In the genomic region with DNA sequence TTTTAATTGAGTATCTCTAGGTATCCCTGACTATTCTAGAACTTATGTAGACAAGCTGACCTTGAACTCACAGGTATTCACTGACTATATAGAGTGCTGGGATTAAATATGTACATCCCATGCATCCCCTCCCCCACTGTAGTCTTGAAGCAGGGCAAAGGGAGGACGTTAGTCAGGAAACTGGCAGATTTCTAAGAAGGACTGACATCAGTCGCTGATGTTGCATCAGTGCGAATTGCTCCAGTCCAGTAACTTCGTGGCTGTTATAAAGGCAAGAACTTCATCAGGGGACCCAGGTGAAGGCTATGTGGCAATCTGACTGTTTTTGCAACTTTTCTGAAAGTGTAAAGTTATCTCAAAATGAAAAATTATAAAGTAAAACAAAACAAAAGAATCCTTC, we compare ENCODE assay signal across 26 mouse cellular contexts. TPM values are rescaled to one million over a fixed set of nuclear protein-coding genes. Genes with fewer than 3 reads are reported as not detected.
DNase-seq lines count a peak whose midpoint lies in the region; ATAC-seq and TF ChIP-seq lines count a peak whose summit lies in the region.
"Had no signal": no experiment of that assay in that cellular context is flagged by ENCODE, and none has a peak within 500 bp of the region (broad histone marks: within the 10 kb centered on the region; RNA-seq: fewer than 3 reads in every experiment).

No protein-coding gene starts in this region.

- no peaks in the 10 kb centered on the region for H3K27me3 ChIP-seq in CH12.LX (replicated peaks)
- H3K27me3 ChIP-seq in liver, postnatal 0 days (ENCODE audit: insufficient read depth, low read length) = no peaks in the 10 kb centered on the region
- H3K27me3 ChIP-seq: embryonic facial prominence, embryonic 13.5 days; embryonic facial prominence, embryonic 15.5 days; forebrain, embryonic 12.5 days had no signal

- TF ChIP-seq POLR2A in CH12.LX (IDR thresholded peaks at IDR 0.05; ENCODE audit: low read depth, low read length) = no peak

- H3K9me3 ChIP-seq in CH12.LX (replicated peaks; ENCODE audit: low read length) = no peaks in the 10 kb centered on the region
- no peaks in the 10 kb centered on the region for H3K9me3 ChIP-seq in liver, postnatal 0 days (ENCODE audit: low read length)
- H3K9me3 ChIP-seq: embryonic facial prominence, embryonic 13.5 days; embryonic facial prominence, embryonic 15.5 days; forebrain, embryonic 10.5 days; forebrain, embryonic 12.5 days; G1E had no signal

- no peak overlapping the region for H3K27ac ChIP-seq in CH12.LX (ENCODE audit: insufficient read depth, low read depth)
- no peak overlapping the region for H3K27ac ChIP-seq in liver, postnatal 0 days (ENCODE audit: low read depth)
- H3K27ac ChIP-seq: embryonic facial prominence, embryonic 13.5 days; embryonic facial prominence, embryonic 15.5 days; forebrain, embryonic 10.5 days; forebrain, embryonic 12.5 days had no signal

- DNase-seq in 416B (ENCODE audit: low read depth) = peak; percentile 63
- DNase-seq in CH12.LX (ENCODE audit: extremely low read depth) = peak; percentile 55
- no peak for DNase-seq in right cerebral cortex, adult 2 months (ENCODE audit: low spot score in 2 of 2)
- no peak for DNase-seq in liver, postnatal 0 days
- DNase-seq in layer of hippocampus, adult 9-10 months (ENCODE audit: low spot score) = no peak
- DNase-seq: adrenal gland, adult 2 months; adrenal gland, postnatal 10 days; adrenal gland, postnatal 25 days; B cell, adult 2 months; cerebellum, adult 11 months; cerebellum, adult 2 months; cerebellum, adult 9-10 months; cerebellum, postnatal 10 days; cerebellum, postnatal 25 days had no signal

- ATAC-seq in granulocyte monocyte progenitor cell, adult 5-6 weeks (replicated peaks; ENCODE audit: poor library complexity, severe bottlenecking) = 0 out of 2 replicates have a peak, but pooled peaks have one; percentile 22
- ATAC-seq in megakaryocyte progenitor cell, adult 5-6 weeks (replicated peaks; ENCODE audit: poor library complexity) = peak; percentile 36; the same call in 1 of the 2 replicates
- ATAC-seq in liver, postnatal 0 days = no peak
- ATAC-seq: CD4-positive, CD25-positive, alpha-beta regulatory T cell, adult 4 months; forebrain, embryonic 14.5 days; forebrain, embryonic 16.5 days; Patski had no signal

- TF ChIP-seq EP300 in CH12.LX (IDR thresholded peaks at IDR 0.05; ENCODE audit: low read length) = peak; percentile 9; the same call in 1 of the 2 replicates
- TF ChIP-seq EP300 in liver, postnatal 0 days (IDR thresholded peaks at IDR 0.05; ENCODE audit: low read depth) = no peak

- H3K9ac ChIP-seq in CH12.LX (ENCODE audit: insufficient read depth, low read depth) = no peak overlapping the region
- no peak overlapping the region for H3K9ac ChIP-seq in liver, postnatal 0 days (replicated peaks)
- H3K9ac ChIP-seq: embryonic facial prominence, embryonic 13.5 days; embryonic facial prominence, embryonic 15.5 days; forebrain, embryonic 12.5 days had no signal

- no peak overlapping the region for H3K4me2 ChIP-seq in CH12.LX (ENCODE audit: insufficient read depth, low read depth, poor library complexity, severe bottlenecking)
- no peak overlapping the region for H3K4me2 ChIP-seq in liver, postnatal 0 days (ENCODE audit: low read depth, low read length)
- H3K4me2 ChIP-seq: embryonic facial prominence, embryonic 13.5 days; embryonic facial prominence, embryonic 15.5 days; forebrain, embryonic 12.5 days had no signal

- TF ChIP-seq RAD21 in CH12.LX (IDR thresholded peaks at IDR 0.05; ENCODE audit: low read depth, low read length) = no peak

- H3K79me2 ChIP-seq in CH12.LX (replicated peaks; ENCODE audit: control insufficient read depth, extremely low read depth, insufficient read depth, poor library complexity, severe bottlenecking) = no peaks in the 10 kb centered on the region

- dilution Hi-C loops in CH12.LX (cut with MboI; ENCODE audit: extremely low pct_ligation_motif_present, extremely low pct_unique_long_range_greater_than_20kb, low sequenced_read_pairs) = no loop called here

- peaks cover 12 to 26% of the 10 kb centered on the region in 2 experiments for H3K4me1 ChIP-seq in CH12.LX (ENCODE audit: control insufficient read depth in 1 of 2, insufficient read depth in 2 of 2)
- peaks cover 3% of the 10 kb centered on the region; the same call in 1 of the 2 replicates for H3K4me1 ChIP-seq in liver, postnatal 0 days (ENCODE audit: insufficient read depth)
- H3K4me1 ChIP-seq: embryonic facial prominence, embryonic 15.5 days had no signal

- H3K36me3 ChIP-seq in CH12.LX (replicated peaks in 1 of 2; ENCODE audit: control insufficient read depth in 1 of 2, insufficient read depth in 1 of 2, low read length in 1 of 2) = no peaks in the 10 kb centered on the region
- H3K36me3 ChIP-seq in liver, postnatal 0 days (replicated peaks; ENCODE audit: insufficient read depth, low read length) = no peaks in the 10 kb centered on the region
- H3K36me3 ChIP-seq: embryonic facial prominence, embryonic 13.5 days; embryonic facial prominence, embryonic 15.5 days; forebrain, embryonic 10.5 days; forebrain, embryonic 12.5 days; G1E had no signal

- no peak for TF ChIP-seq CTCF in CH12.LX (conservative IDR thresholded peaks at IDR 0.05 in 1 of 2, IDR thresholded peaks at IDR 0.05 in 1 of 2; ENCODE audit: low read depth in 2 of 2, low read length in 2 of 2)
- no peak for TF ChIP-seq CTCF in liver, postnatal 0 days (IDR thresholded peaks at IDR 0.05; ENCODE audit: low read depth)

- in situ Hi-C loops in CH12.LX (cut with MboI; ENCODE audit: low pct_ligation_motif_present, low pct_unique_long_range_greater_than_20kb, low sequenced_read_pairs) = no loop called here

- WGBS in liver, postnatal 0 days (ENCODE audit: insufficient replicate concordance) = 35% methylated on average over 4 of the region's 4 CpGs

- no peak overlapping the region for H3K4me3 ChIP-seq in CH12.LX (replicated peaks in 1 of 3; ENCODE audit: low read depth in 2 of 3, low read length in 2 of 3, poor library complexity in 1 of 3)
- H3K4me3 ChIP-seq in liver, postnatal 0 days (ENCODE audit: low read depth, low read length) = no peak overlapping the region
- H3K4me3 ChIP-seq: embryonic facial prominence, embryonic 13.5 days; embryonic facial prominence, embryonic 15.5 days; erythroblast, embryonic 14.5 days; forebrain, embryonic 10.5 days; forebrain, embryonic 12.5 days had no signal

TF ChIP-seq in CH12.LX, 34 proteins besides CTCF, POLR2A, EP300 and RAD21:
- TF ChIP-seq HCFC1 (IDR thresholded peaks at IDR 0.05; ENCODE audit: low read depth, low read length) = no peak
- TF ChIP-seq MAX (IDR thresholded peaks at IDR 0.05; ENCODE audit: low read length) = no peak
- no peak for TF ChIP-seq E2F4 (IDR thresholded peaks at IDR 0.05; ENCODE audit: insufficient replicate concordance, low read depth, low read length)
- no peak for TF ChIP-seq ELF1 (IDR thresholded peaks at IDR 0.05; ENCODE audit: low read depth, low read length)
- no peak for TF ChIP-seq UBTF (IDR thresholded peaks at IDR 0.05; ENCODE audit: low read depth, low read length)
- TF ChIP-seq RCOR1 (conservative IDR thresholded peaks at IDR 0.05; ENCODE audit: low read depth, low read length) = no peak

RNA-seq across cellular contexts. Expression of a gene that starts 6.0 kb away (rescaled TPM):
- total RNA-seq in CH12.LX (2012; rRNA removed) (203 and 247 TPM in 2 replicates), CH12.LX (2014; rRNA removed) (268 and 272 TPM in 2 replicates)
- 232 and 242 TPM in 2 replicates for polyA plus RNA-seq in CH12.LX (2012; ENCODE audit: insufficient read length, low read depth)
- total RNA-seq in granulocyte monocyte progenitor cell, adult 5-6 weeks (2014; fragmentation: Nextera tagmentation) = 253 and 308 TPM in 2 replicates
- total RNA-seq in granulocyte monocyte progenitor cell, adult 5-6 weeks (2017) = 268 and 298 TPM in 2 replicates
- 372 and 413 TPM in 2 replicates for total RNA-seq in megakaryocyte progenitor cell, adult 5-6 weeks (2015)
- total RNA-seq in megakaryocyte progenitor cell, adult 5-6 weeks (2017) = 255 and 284 TPM in 2 replicates
- polyA plus RNA-seq in liver, postnatal 0 days (2015; fragmentation: Nextera tagmentation; extraction: Ambion mirVana) = 156 and 165 TPM in 2 replicates

RNA-seq across cellular contexts. Expression of a gene that starts 10.4 kb away (rescaled TPM):
- total RNA-seq in CH12.LX (2012; rRNA removed) (0.25 and 0.59 TPM in 2 replicates), CH12.LX (2014; rRNA removed) (0.17 and 0.39 TPM in 2 replicates)
- 0.49 and 0.65 TPM in 2 replicates for polyA plus RNA-seq in CH12.LX (2012; ENCODE audit: insufficient read length, low read depth)
- 1.3 TPM in 1 of 2 replicates, not detected in the other for total RNA-seq in granulocyte monocyte progenitor cell, adult 5-6 weeks (2014; fragmentation: Nextera tagmentation)
- not detected in 2 replicates for total RNA-seq in granulocyte monocyte progenitor cell, adult 5-6 weeks (2017)
- 0.17 TPM in 1 of 2 replicates, not detected in the other for total RNA-seq in megakaryocyte progenitor cell, adult 5-6 weeks (2015)
- 0.25 TPM in 1 of 2 replicates, not detected in the other for total RNA-seq in megakaryocyte progenitor cell, adult 5-6 weeks (2017)
- polyA plus RNA-seq in liver, postnatal 0 days (2015; fragmentation: Nextera tagmentation; extraction: Ambion mirVana) = 0.04 and 0.07 TPM in 2 replicates

RNA-seq across cellular contexts. Expression of a gene that starts 41.1 kb away (rescaled TPM):
- total RNA-seq in CH12.LX (2012; rRNA removed) = 8.5 and 9.1 TPM in 2 replicates
- total RNA-seq in CH12.LX (2014; rRNA removed) = 8.9 and 11.0 TPM in 2 replicates
- polyA plus RNA-seq in CH12.LX (2012; ENCODE audit: insufficient read length, low read depth) = 11.2 and 11.5 TPM in 2 replicates
- total RNA-seq in granulocyte monocyte progenitor cell, adult 5-6 weeks (2014; fragmentation: Nextera tagmentation) = 1.7 and 4.6 TPM in 2 replicates
- 0.82 and 1.3 TPM in 2 replicates for total RNA-seq in granulocyte monocyte progenitor cell, adult 5-6 weeks (2017)
- total RNA-seq in megakaryocyte progenitor cell, adult 5-6 weeks (2015) = 1.7 and 1.9 TPM in 2 replicates
- total RNA-seq in megakaryocyte progenitor cell, adult 5-6 weeks (2017) = 1.6 and 3.4 TPM in 2 replicates
- polyA plus RNA-seq in liver, postnatal 0 days (2015; fragmentation: Nextera tagmentation; extraction: Ambion mirVana) = 2.4 and 2.9 TPM in 2 replicates

Comparison
In these comparisons a context has a peak if more than half of its experiments do, and no peak if none do; other contexts are left out.
1. DNase-seq: peak in 416B (single experiment) and CH12.LX (single experiment); none in right cerebral cortex, adult 2 months (0 of 2), liver, postnatal 0 days (single experiment) and layer of hippocampus, adult 9-10 months (single experiment).